Mouse (Mus musculus) heart, embryonic 12.5 days (tissue): ENCODE results near the gene Lpar3. TPM values are rescaled to one million over a fixed set of nuclear protein-coding genes. Genes with fewer than 3 reads are reported as not detected.
A peak's percentile ranks its signal among the peaks of the same experiment; 100 is the strongest.

Experiments
- ATAC-seq: fragments of 200-750 bp; cut with Nextera tagmentation; 2 replicates; pipeline ENCODE4 v1.8.0; 2017; ENCODE audit warnings: moderate TSS enrichment, moderate library complexity; ENCODE audit not compliant: insufficient number of reproducible peaks, low FRiP score
- H3K27ac ChIP-seq: fragments of 300-500 bp; sonication (generic); 2 replicates; pipeline ENCODE4 v1.5.1; 2016; ENCODE audit warnings: mild to moderate bottlenecking, moderate library complexity; ENCODE audit not compliant: poor library complexity, severe bottlenecking
- H3K27me3 ChIP-seq: fragments of 300-500 bp; sonication (generic); replicated peaks from 2 replicates; pipeline ENCODE4 v1.6.1; 2016; ENCODE audit warnings: mild to moderate bottlenecking, moderate library complexity
- H3K36me3 ChIP-seq: fragments of 300-500 bp; sonication (generic); 2 replicates; pipeline ENCODE4 v1.6.1; 2016; ENCODE audit warnings: mild to moderate bottlenecking, moderate library complexity
- H3K4me1 ChIP-seq: fragments of 300-500 bp; sonication (generic); replicated peaks from 2 replicates; pipeline ENCODE4 v1.6.1; 2016; ENCODE audit warnings: mild to moderate bottlenecking
- H3K4me2 ChIP-seq: fragments of 300-500 bp; sonication (generic); 2 replicates; pipeline ENCODE4 v1.6.1; 2016; ENCODE audit warnings: mild to moderate bottlenecking, moderate library complexity
- H3K4me3 ChIP-seq: fragments of 300-500 bp; sonication (generic); 2 replicates; pipeline ENCODE4 v1.5.1; 2016; ENCODE audit warnings: mild to moderate bottlenecking
- H3K9ac ChIP-seq: fragments of 300-500 bp; sonication (generic); 2 replicates; pipeline ENCODE4 v1.6.1; 2016; ENCODE audit warnings: mild to moderate bottlenecking, moderate library complexity
- H3K9me3 ChIP-seq: fragments of 300-500 bp; sonication (generic); replicated peaks from 2 replicates; pipeline ENCODE4 v1.6.1; 2016; ENCODE audit warnings: mild to moderate bottlenecking, moderate library complexity
- WGBS: fragments of 180-500 bp; shearing (Covaris S2); methylation state at CpG from one replicate; pipeline ENCODE4 v1.1.7; 2016; 5-methylcytosine and 5-hydroxymethylcytosine counted together
- polyA plus RNA-seq: library from polyadenylated mRNA; unstranded; fragments of >200 nt; fragmentation: Nextera tagmentation; extraction: Ambion mirVana; gene quantifications from 2 replicates; pipeline ENCODE4 v1.2.1, GENCODE M21; 2016

Lpar3 gene
- polyA plus RNA-seq, 1 experiment from 2014 or later, result 65.8 TPM

DNA sequence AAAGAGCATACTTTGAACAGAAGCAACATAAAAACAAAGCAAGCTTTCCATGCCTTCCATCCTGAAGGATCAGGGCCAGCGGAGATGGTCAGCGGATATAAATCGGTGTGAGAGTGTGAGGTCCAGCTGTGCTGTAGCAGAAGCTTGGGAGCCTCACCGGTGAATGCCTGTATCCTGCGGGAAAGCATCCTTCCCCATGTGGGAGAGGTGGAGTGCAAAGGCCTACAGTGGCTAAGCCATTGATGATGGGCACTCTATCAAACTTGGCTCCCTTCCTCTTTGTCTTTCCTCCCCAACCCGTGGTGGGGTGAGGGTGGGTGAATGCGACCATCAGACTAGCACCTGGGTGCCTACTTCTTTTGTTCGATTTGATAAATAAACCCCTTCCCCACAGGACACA lies 88.8 kb downstream of the Lpar3 start:
- no peak overlapping the region for H3K27ac ChIP-seq
- no peak overlapping the region for H3K4me3 ChIP-seq
- no peaks in the 10 kb centered on the region for H3K36me3 ChIP-seq
- ATAC-seq, result no peak
- H3K9ac ChIP-seq, result no peak overlapping the region
- H3K9me3 ChIP-seq, result no peaks in the 10 kb centered on the region
- WGBS, result 70% methylated on average over 8 of the region's 8 CpGs
- H3K4me2 ChIP-seq, result no peak overlapping the region
- no peaks in the 10 kb centered on the region for H3K27me3 ChIP-seq
- H3K4me1 ChIP-seq, result peaks cover 31% of the 10 kb centered on the region

DNA sequence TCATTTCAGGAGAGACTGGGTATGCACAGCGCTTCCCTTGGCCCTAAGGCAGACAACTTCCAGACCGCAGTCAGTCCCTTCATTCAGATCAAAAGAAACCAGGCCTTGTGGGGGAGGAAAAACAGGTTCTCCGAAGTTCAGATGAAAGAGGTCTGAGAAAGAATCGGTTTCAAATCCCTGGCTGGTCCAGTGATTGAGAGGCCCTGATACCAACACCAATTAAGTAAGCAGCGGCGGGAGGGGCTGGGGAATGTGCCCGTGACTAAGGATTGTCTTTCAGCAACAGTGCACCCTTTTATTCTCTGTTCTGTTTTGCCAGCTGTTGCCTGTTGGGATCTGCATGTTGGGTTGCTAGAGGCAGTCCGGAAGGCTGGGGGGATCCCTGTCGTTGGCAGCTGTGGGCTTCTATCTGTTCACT lies 90.4 kb downstream of the Lpar3 start:
- WGBS, result 21% methylated on average over 9 of the region's 9 CpGs
- H3K9ac ChIP-seq, result no peak overlapping the region
- no peak overlapping the region for H3K4me3 ChIP-seq
- H3K36me3 ChIP-seq, result no peaks in the 10 kb centered on the region
- no peak overlapping the region for H3K27ac ChIP-seq
- no peak overlapping the region for H3K4me2 ChIP-seq
- peaks cover 31% of the 10 kb centered on the region for H3K4me1 ChIP-seq
- no peaks in the 10 kb centered on the region for H3K9me3 ChIP-seq
- no peaks in the 10 kb centered on the region for H3K27me3 ChIP-seq
- ATAC-seq, result no peak

DNA sequence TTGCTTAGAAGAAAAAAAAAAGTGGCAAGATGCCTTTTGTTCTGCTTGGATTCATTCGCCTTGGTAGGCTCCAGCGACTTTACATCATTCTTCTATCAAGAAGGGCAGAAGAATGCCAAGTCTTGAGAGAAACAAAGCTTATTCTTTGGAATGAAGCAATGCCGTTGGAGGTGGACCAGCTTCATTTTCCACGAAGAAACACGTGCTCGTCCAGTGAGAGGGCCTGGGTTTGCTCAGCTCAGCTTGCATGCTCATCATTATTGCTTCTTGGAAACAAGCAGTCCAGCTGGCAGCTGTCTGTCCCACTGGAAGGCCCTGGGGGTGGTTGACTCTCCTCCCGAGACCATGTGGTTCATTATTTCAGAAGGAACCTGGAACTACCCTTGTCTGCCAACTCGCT lies 94.7 kb downstream of the Lpar3 start:
- H3K36me3 ChIP-seq, result no peaks in the 10 kb centered on the region
- no peak overlapping the region for H3K4me3 ChIP-seq
- no peak overlapping the region for H3K27ac ChIP-seq
- H3K9me3 ChIP-seq, result no peaks in the 10 kb centered on the region
- no peaks in the 10 kb centered on the region for H3K27me3 ChIP-seq
- H3K4me2 ChIP-seq, result no peak overlapping the region
- no peak for ATAC-seq
- no peak overlapping the region for H3K9ac ChIP-seq
- peaks cover 27% of the 10 kb centered on the region for H3K4me1 ChIP-seq
- whole genome bisulfite sequencing, result 88% methylated on average over 8 of the region's 8 CpGs

DNA sequence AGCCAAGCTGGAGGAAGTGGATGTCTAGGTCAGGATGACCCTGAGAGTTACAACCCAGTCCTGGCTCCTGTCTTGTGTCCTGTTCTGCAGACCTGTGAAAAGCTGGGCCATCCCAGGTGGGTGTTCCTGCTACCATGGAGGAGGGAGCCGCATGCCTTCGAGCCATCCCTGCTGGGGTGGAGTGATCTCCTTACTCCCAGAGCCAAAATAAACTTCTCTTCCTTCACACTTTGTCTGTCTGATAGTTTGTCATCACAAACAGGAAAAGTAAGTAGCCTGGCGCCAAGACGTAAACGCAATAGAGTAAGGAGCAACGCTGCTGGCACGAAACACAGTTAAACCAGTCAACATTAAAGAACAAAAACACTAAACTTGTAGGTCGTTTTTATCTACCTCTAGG lies 95.5 kb downstream of the Lpar3 start:
- 71% methylated on average over 8 of the region's 8 CpGs for WGBS
- Histone ChIP-seq H3K9me3 (no peaks in the 10 kb centered on the region), H3K36me3 (no peaks in the 10 kb centered on the region), H3K4me2 (no peak overlapping the region), H3K4me3 (no peak overlapping the region), H3K27me3 (no peaks in the 10 kb centered on the region), H3K27ac (no peak overlapping the region), H3K4me1 (peaks cover 19% of the 10 kb centered on the region), H3K9ac (no peak overlapping the region)
- no peak for ATAC-seq

DNA sequence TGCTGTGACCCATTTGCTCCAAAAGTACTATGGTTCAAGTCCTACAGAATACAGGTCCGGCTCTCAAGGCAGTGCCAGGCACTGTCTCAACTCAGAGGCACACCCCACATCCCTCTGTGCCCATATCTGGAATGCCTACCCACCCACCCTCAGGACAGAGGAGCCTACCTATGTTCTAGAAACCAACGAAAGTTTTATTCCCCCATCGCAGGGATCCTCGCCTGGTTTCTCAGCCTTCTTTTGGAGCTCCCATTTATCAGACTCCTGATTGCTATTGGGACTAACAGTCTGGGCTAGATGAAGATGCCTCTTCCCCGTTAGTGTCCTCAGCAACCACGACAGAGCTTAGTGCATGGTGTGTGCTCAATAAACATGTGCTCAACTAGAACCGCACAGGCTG lies 96.6 kb downstream of the Lpar3 start:
- H3K27ac ChIP-seq, result no peak overlapping the region
- H3K27me3 ChIP-seq, result no peaks in the 10 kb centered on the region
- no peak overlapping the region for H3K9ac ChIP-seq
- ATAC-seq, result no peak
- H3K4me3 ChIP-seq, result no peak overlapping the region
- no peaks in the 10 kb centered on the region for H3K9me3 ChIP-seq
- 78% methylated on average over 7 of the region's 7 CpGs for WGBS
- H3K36me3 ChIP-seq, result no peaks in the 10 kb centered on the region
- no peak overlapping the region for H3K4me2 ChIP-seq
- peaks cover 8% of the 10 kb centered on the region for H3K4me1 ChIP-seq

DNA sequence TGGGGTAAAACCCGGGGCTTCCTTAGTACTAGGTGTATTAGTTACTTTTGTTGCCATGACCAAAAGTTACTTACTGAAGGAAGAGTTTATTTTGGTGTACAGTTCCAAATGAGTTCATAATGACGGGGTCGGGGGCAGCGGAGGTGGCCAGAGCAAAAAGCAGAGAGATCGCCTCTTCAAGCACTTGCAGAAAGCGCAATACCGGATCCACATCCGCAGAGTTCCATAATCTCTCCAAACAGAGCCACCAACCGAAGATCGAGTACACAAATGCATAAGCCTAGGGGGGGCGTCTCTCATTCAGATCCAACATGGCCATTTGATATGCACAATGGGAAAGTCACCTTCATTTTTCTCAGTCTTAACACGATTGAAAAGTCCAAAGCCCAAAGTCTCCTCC lies 97.1 kb downstream of the Lpar3 start:
- Histone ChIP-seq H3K4me3 (no peak overlapping the region), H3K9me3 (no peaks in the 10 kb centered on the region), H3K27me3 (no peaks in the 10 kb centered on the region), H3K27ac (no peak overlapping the region), H3K9ac (no peak overlapping the region), H3K4me1 (peaks cover 8% of the 10 kb centered on the region), H3K4me2 (no peak overlapping the region), H3K36me3 (no peaks in the 10 kb centered on the region)
- WGBS, result 79% methylated on average over 12 of the region's 12 CpGs
- no peak for ATAC-seq

DNA sequence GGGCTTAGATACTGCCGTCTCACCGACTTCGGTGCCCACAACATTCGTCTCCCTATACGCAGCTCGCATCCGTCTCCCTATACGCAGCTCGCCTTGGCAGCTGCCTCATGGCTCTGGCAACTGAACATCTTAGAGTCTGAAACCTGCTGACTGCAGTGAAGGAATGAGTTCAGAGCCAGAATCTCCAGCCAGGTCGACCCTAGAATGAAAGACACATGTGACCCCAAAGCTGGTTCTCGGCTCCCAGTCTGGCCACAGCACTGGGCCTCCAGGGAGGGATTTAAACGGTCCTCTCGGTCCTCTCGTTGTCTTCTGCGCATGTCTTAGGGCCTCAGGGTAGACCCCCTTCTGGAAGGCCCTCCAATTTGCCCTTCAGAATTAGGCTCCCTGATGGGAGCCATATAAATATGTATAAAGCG lies 97.8 kb downstream of the Lpar3 start:
- WGBS, result 72% methylated on average over 16 of the region's 16 CpGs
- Histone ChIP-seq H3K36me3 (no peaks in the 10 kb centered on the region), H3K9me3 (no peaks in the 10 kb centered on the region), H3K27ac (no peak overlapping the region), H3K27me3 (no peaks in the 10 kb centered on the region), H3K9ac (no peak overlapping the region), H3K4me2 (no peak overlapping the region), H3K4me1 (peaks cover 8% of the 10 kb centered on the region), H3K4me3 (no peak overlapping the region)
- no peak for ATAC-seq

DNA sequence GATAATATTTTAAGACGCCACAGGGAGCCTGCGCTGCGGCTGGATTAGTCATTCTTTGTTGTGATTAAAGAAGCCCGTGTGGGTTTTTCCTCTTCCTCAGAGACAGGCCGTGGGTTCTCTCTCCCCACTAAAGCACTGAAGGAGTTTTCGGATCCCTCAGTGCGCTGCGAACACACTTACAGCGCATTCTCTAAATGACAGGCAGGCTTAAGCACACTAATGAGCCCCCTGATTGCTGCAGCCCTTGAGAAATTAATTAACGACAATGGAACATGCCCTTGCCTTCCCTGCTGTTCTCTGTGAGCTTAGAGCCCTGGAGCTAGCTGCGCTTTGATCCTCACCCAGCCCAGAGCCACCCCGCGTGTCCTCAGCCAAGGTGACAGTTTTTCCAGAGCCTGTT lies 98.2 kb downstream of the Lpar3 start:
- H3K4me3 ChIP-seq, result no peak overlapping the region

DNA sequence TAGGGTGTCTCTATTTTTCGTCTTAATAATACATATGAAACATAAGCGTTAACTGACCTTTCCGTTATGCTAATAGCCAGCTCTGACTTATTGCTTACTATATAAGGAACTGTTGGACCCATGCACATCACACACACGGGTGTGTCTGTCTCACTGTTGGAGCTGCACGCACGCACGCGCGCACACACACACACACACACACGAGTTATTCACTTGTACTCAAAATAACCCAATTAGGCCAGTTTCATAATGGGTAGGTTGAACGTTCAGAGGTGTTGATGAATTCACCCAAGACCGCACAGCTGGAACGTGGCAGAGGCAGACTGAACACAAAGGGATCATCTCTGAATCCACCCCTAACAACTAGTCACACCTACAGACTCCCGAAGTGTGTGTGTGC lies 98.7 kb downstream of the Lpar3 start:
- no peak for ATAC-seq
- no peak overlapping the region for H3K27ac ChIP-seq
- no peak overlapping the region for H3K4me2 ChIP-seq
- H3K36me3 ChIP-seq, result no peaks in the 10 kb centered on the region
- no peaks in the 10 kb centered on the region for H3K9me3 ChIP-seq
- no peak overlapping the region for H3K9ac ChIP-seq
- H3K4me3 ChIP-seq, result no peak overlapping the region
- 84% methylated on average over 14 of the region's 14 CpGs for WGBS
- H3K27me3 ChIP-seq, result no peaks in the 10 kb centered on the region
- H3K4me1 ChIP-seq, result peaks cover 8% of the 10 kb centered on the region

More for the DNA sequence above, 98.2 kb downstream of the Lpar3 start:
- 41% methylated on average over 13 of the region's 13 CpGs for WGBS
- Histone ChIP-seq H3K9me3 (no peaks in the 10 kb centered on the region), H3K4me1 (peaks cover 8% of the 10 kb centered on the region), H3K36me3 (no peaks in the 10 kb centered on the region), H3K27ac (no peak overlapping the region), H3K27me3 (no peaks in the 10 kb centered on the region), H3K4me2 (no peak overlapping the region), H3K9ac (no peak overlapping the region)
- no peak for ATAC-seq

DNA sequence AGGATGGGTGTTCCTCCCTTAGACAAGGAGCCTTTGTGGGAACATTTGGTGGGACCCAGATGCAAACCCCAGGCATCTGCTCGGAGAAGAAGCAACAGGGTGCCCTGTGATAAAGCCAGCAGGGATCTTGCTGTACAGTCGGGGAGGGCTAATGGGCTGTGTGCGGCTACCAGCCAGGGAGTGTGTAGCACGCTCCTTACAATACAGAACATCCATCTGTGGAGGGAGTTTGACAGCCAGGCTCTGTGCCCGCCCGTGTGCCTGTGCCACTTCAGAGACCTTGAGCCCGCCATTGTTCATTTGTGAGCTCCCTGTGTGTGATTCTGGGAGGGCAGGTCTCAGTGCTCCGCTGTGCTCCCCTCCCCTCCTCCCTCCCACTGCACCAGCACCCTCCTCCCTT lies 104.2 kb downstream of the Lpar3 start:
- no peak overlapping the region for H3K27ac ChIP-seq
- peaks cover 14% of the 10 kb centered on the region for H3K4me1 ChIP-seq
- H3K4me3 ChIP-seq, result no peak overlapping the region
- 66% methylated on average over 8 of the region's 8 CpGs for WGBS
- no peak overlapping the region for H3K4me2 ChIP-seq
- H3K27me3 ChIP-seq, result no peaks in the 10 kb centered on the region
- no peak for ATAC-seq
- H3K36me3 ChIP-seq, result no peaks in the 10 kb centered on the region
- H3K9me3 ChIP-seq, result no peaks in the 10 kb centered on the region
- H3K9ac ChIP-seq, result no peak overlapping the region

DNA sequence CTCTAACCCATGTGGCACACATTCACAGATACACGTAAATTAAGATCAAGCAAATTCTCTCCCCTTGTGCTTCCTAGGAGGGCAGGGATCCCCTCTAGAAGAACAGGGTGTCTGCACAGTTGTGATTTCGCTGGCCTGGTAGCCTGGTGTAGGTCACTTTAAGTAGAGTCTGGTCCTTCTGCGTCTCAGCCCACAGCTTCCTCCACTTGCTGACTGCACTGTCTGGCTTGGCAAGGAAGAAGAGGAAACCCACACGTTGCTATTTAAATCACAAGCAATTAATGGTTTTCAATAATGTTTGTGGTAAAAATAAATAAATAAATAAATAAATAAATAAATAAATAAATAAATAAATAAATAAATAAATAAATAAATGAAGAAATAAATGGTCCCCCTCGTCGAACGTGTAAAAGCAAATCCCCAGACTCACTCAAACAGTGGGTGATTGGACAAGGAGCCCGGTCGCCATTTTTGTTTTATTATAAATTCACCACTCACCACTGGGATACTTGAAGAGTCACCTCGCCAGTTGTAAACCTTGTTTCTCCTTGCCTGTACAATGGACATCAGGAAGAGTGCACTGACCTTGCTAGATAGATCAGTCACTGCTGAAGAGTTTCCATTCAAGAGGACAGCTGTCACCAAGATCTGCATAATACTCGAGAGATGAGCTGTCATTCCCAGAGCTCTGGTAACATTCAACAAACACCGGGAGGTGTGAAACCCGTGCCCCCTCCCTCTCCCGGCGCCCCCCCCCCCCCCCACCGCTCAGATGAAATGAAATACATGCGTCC lies 106.2 kb downstream of the Lpar3 start:
- Histone ChIP-seq H3K9me3 (no peaks in the 10 kb centered on the region), H3K27me3 (no peaks in the 10 kb centered on the region), H3K36me3 (no peaks in the 10 kb centered on the region), H3K4me3 (0 out of 2 replicates have a peak overlapping the region, but pooled peaks have one; percentile 34), H3K4me1 (peaks cover 14% of the 10 kb centered on the region), H3K4me2 (peak overlapping the region; percentile 71), H3K9ac (peak overlapping the region; percentile 59; the same call in 1 of the 2 replicates), H3K27ac (peak overlapping the region; percentile 84)
- WGBS, result 27% methylated on average over 13 of the region's 17 CpGs
- ATAC-seq, result peak; percentile 69; the same call in 1 of the 2 replicates
